Mouse (Mus musculus) CH12.LX (cell line): Measurements from ENCODE around the gene Zscan21.

Experiments
- CHD2 ChIP-seq: IDR thresholded peaks from 2 replicates; pipeline ENCODE4 v1.6.1; 2011; ENCODE audit warnings: low read length, improper control_type of control experiment
- CTCF ChIP-seq, 2 experiments: IDR thresholded peaks in 1 of 2; conservative IDR thresholded peaks in 1 of 2; 2 replicates each; pipeline ENCODE4 v1.5.1; 2011 to 2012; ENCODE audit warnings: low read depth in 2 of 2, low read length in 2 of 2, improper control_type of control experiment in 1 of 2, inconsistent platforms in 1 of 2, mild to moderate bottlenecking in 1 of 2, moderate library complexity in 1 of 2
- EP300 ChIP-seq: IDR thresholded peaks from 2 replicates; pipeline ENCODE4 v1.6.1; 2011; ENCODE audit warnings: low read length, improper control_type of control experiment
- MAX ChIP-seq: IDR thresholded peaks from 2 replicates; pipeline ENCODE4 v1.6.1; 2011; ENCODE audit warnings: low read length, improper control_type of control experiment
- MAZ ChIP-seq: IDR thresholded peaks from 2 replicates; pipeline ENCODE4 v1.6.1; 2012; ENCODE audit warnings: low read depth, mild to moderate bottlenecking, inconsistent platforms, low read length, improper control_type of control experiment, moderate library complexity
- NELFE ChIP-seq: IDR thresholded peaks from 2 replicates; pipeline ENCODE4 v1.6.1; 2011; ENCODE audit warnings: low read depth, low read length, improper control_type of control experiment
- POLR2A ChIP-seq: IDR thresholded peaks from 2 replicates; pipeline ENCODE4 v1.6.1; 2011; ENCODE audit warnings: low read depth, mild to moderate bottlenecking, improper control_type of control experiment, low read length
- TCF12 ChIP-seq: IDR thresholded peaks from 2 replicates; pipeline ENCODE4 v1.6.1; 2014; ENCODE audit warnings: low read depth, mild to moderate bottlenecking, inconsistent platforms, low read length, improper control_type of control experiment
- USF1 ChIP-seq: IDR thresholded peaks from 2 replicates; pipeline ENCODE4 v1.6.1; 2014; ENCODE audit warnings: low read depth, mild to moderate bottlenecking, inconsistent platforms, low read length, improper control_type of control experiment

DNA sequence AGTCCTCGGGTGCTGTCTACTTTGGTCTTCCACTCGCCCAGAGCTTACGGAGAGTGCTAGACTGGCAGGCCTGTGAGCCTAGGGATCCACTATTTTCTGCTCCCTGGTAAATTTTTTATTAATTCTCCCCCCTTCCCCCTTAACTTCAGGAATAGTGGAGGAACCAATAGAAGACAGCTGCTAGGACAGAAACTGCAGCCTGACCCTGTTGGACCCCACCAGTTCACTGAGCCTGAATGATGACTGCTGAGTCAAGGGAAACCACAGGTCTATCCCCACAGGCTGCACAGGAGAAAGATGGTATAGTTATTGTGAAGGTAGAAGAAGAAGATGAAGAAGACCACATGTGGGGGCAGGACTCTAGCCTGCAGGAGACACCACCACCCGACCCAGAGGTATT lies 23.9 kb upstream of the Zscan21 start:
- TF ChIP-seq MAX = no peak
- TF ChIP-seq CTCF (conservative IDR thresholded peaks at IDR 0.05 in 1 of 2, IDR thresholded peaks at IDR 0.05 in 1 of 2; ENCODE audit: low read depth in 2 of 2, low read length in 2 of 2) = no peak
- no peak for TF ChIP-seq NELFE
- no peak for TF ChIP-seq EP300
- no peak for TF ChIP-seq USF1
- TF ChIP-seq POLR2A = no peak
- no peak for TF ChIP-seq MAZ
- TF ChIP-seq TCF12 = no peak
- TF ChIP-seq CHD2 = no peak
